Mouse (Mus musculus) frontal cortex, adult 2 months (tissue): ENCODE measurements around the gene Ugt1a1. TPM values are rescaled to one million over a fixed set of nuclear protein-coding genes. Genes with fewer than 3 reads are reported as not detected.

Experiments
- DNase-seq, 2 experiments: peaks; one replicate each; pipeline ENCODE4 v3.0.0; 2022; ENCODE audit warnings: low spot score in 1 of 2; ENCODE audit errors: extremely low spot score in 1 of 2
- polyA plus RNA-seq: library from polyadenylated mRNA; depleted of rRNA; stranded (reverse); fragments of >200 nt; gene quantifications from 2 replicates; pipeline ENCODE4 v1.2.3, GENCODE M21; 2012; rRNA removed

Gene Ugt1a1
- polyA plus RNA-seq, 1 experiment: 0.06 TPM

DNA sequence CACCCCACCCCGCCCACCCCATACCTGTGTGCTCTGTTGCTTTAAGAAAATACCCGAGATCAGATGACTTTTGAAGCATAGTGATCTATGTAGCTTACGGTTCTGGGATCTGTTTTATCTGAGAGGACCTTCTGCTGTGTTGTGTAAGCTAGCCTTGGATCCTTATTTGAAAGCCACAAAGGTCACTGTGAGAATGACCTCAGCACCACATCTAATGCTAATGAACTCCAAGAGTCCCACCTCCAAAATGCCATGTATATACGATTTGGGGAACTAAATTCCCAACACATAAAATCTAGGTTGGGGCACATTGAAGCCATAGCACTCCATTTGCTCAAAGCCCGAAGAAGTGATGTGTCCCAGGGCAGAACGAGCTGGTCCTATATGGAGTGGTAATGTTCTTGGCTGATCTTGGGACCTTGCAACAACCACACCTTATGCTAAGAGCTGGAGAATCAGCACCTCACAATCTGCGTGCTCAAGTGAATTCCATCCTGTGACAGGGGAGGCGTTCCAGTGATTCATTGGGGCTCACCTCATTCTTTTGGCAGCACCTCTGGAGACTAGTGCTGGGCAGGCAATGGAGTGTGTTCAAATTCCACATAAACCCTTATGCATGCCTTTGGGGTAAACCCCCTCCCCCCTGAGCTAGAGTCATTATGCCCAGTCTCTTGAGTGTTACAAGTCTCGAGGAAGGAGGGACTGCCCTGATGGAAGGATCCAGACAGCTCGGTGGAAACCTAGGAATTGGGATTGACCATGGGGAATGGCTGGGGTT is 45.3 kb downstream of the Ugt1a1 start:
- DNase-seq: no peak

DNA sequence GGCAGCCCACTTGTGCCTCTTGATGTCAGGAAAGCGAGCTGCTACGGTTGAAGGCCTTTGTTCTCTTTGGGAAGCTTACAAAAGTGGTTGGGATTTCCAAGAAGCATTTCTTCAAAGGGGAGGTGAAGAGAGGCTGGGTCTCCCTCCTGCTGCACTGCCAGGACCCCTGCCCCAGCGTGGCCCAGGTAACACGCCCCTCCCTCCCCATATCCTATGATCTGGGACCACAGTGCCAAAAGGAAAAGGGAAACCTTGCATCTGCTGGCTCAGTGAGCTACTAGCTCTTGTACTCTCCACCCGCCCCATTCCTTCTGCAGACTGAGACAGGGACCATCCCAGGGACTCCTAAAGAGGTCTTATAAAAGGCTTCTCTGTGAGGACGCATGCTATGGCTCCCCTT is 45.9 kb downstream of the Ugt1a1 start:
- no peak for DNase-seq

DNA sequence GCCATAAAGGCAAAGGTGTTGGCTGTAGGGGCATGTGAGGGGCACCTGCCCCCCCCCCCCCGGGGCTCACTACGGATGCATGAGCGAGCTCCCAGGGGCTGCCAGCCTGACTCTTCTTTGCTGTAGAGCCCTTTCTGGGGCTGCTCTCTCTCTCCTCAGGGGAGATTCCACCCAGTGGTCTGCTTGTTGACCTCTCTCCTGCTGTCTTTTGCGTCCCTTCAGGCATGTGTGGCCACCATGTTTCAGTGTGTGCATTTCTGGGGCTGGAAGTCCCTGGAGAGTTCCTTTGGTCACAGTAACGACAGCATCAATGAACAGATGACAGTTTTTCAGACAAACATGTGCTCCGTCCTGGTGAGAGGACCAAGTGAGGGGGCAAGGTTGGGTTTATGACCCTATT is 46.6 kb downstream of the Ugt1a1 start:
- DNase-seq: no peak

DNA sequence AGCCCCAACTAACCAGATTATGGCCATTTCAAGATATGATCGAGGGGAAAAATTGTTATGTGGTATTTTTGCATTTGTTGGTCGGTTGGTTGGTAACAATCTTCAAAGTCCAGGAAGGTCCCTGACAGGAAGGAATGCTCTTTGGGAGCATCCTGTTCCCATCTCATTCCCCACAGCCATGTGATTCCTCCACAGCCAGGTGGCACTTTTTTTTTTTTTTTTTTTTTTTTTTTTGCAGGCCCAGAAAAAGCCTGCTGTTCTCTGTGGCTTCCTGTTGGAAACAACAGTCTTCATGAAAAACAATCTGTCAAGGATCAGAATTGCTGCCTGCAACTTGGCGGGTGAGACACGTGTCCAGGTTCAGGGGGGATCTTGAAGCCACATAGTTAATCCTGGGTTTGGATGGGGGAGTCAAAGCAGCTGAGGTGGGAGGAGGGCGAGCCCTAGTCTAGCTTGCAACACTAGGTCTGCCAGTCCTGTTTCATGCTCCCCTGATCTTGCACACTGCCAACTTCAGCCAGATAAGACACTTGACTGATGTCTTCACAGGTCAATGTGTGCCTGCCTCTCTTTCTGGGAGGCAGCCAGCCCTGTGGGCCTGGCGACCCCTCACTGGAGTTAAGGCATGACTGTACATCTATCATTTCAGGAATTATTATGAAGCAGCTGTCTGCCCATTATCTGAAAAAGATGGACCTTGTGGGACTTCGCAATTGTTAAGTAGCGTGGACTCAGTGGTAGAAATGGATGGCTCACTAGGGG is 47.3 kb downstream of the Ugt1a1 start:
- DNase-seq: no peak

DNA sequence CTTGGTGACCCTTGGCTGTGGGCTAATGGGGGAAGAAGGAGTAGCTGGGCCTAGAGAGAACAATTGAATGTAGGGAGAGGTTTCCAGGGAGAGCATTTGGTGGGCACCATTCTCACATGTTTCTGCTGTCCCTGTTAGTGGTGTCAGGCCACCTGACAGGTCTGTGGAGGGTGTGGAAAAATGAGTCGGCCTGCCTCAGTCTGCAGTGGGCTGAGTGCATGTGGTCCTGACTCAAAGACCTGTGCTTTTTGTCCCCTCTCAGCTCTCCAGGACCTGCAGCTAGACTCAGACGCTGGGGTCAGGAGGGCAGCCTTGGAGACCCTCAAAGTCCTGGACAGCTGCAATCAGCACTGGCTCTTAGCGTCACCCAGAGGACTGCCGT is 47.9 kb downstream of the Ugt1a1 start:
- DNase-seq: no peak

DNA sequence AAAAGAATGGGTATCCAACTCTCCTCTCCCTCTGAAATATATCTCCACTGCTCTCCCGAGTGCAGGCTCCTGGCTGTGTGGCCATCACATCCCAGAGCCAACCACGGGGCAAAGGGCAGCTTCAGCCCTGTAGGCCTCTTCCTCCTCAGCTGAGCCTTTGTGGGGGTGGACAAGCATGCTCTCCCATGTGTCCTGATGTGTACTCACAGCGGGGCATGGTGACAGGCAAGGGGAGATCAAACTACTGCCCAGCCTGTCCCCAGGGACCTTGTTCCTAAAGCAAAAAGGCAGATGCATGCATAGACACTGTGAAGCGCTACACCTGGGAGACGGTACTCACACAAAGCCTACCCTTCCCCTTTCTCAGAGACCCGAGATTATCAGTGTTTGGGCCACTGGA is 48.4 kb downstream of the Ugt1a1 start:
- no peak for DNase-seq

DNA sequence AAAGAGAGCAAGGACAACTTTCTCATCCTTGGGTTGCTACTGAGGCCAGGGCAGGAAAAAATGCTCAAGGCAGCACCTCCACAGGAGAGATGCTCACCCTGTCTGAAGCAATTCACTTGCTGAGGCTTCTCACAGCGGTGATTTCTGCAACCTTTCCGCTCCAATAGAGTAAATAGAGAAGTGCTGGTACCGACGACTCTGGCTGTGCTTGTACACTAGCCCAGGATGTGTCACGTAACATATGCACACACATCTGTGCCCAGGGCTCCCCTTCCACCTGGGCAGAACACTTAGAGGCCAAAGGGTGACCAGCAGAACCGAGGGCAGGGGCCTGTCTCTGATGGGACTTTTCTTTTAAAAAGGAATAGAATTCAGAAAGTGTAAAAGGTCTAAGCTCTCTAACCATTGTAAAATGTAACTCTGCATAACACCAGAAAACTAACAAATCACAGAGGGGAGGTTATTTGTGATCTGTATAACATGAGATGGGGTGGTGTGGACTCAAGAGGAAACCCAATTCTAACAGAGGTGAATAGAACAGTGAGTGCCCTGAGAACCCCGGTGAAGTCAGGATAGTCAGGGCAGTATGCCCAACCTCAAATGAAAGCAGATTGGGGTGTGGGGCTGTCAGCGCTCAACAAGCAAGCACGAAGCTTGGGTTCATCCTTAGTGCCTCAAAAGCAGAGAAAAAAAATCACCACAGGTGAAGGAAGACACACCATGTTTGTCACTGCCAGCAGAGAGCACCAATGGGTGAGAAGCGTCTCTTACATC is 49.0 kb downstream of the Ugt1a1 start:
- no peak for DNase-seq

DNA sequence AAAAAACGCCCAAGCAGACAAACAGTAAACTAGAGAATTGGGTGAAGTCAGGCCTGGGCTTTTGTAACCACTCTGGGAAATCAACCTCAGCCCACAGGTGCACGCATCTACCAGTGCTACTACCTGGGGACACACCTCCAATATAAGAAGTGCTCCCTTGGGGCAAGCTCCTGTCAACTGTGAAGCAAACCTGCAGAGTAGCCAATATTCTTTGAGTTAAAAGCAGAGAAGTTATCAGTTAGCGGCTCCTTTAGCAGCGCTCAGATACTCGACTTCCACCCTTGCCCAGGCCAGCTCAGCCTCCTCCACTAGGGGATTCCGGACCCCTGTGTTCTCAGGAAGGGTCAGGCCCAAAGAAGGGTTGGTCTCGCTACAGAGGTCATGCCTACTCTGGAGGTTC is 49.9 kb downstream of the Ugt1a1 start:
- no peak for DNase-seq

DNA sequence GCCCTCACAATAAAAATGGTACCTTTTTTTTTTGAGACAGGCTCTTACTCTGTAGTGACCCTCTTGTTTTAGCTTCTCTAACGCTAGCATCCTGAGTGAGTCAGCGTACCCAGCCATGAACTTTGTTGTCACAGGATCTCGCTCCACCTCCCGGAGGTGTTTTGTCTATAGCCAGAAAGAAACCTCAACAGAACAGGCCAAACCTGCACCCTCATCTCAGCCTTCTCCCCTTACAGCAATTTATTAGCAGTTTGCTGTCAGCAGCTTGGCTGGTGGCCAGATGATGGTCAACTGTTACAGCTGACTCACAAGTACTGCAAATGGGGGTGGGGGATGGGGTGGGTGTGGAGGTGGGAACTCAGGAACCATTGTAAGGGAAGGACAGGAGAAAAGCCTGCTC is 50.5 kb downstream of the Ugt1a1 start:
- no peak for DNase-seq

DNA sequence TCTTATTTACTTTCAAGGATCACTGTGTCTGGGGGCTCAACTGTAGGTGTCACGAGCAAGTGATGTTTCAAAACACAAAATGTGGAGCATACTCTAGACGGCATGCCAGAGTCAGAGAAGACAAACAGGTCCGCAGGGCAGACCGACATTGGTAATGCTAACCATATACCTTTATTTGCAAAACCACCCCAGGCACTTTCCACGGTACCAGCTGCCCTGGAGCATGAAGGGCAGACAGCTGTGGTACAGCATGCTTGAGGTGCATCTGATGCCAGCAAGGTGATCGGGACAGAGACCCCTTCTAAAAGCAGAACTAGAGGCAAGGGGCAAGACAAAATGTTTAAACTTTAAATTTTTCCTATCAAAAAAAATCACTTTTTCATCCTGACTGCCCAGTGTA is 51.2 kb downstream of the Ugt1a1 start:
- no peak for DNase-seq

DNA sequence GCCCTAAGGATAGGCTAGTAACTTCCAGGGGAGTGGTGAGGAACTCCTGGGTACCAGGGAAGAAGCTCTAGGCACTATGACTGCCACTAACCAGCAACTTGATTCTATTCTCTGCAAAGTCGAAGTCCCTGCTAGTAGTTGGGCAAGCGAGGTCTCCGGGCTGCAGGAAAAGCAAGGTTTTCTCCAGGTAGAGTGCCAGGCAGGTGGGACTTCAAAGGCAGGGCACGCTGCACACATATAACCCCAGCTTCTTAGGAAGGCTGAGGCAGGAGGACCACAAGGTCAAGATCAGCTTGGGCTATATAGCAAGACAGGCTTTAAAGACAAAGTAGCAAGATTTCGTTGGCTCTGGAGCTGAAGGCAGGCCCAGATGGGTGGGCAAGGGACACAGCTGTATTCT is 52.0 kb downstream of the Ugt1a1 start:
- no peak for DNase-seq

DNA sequence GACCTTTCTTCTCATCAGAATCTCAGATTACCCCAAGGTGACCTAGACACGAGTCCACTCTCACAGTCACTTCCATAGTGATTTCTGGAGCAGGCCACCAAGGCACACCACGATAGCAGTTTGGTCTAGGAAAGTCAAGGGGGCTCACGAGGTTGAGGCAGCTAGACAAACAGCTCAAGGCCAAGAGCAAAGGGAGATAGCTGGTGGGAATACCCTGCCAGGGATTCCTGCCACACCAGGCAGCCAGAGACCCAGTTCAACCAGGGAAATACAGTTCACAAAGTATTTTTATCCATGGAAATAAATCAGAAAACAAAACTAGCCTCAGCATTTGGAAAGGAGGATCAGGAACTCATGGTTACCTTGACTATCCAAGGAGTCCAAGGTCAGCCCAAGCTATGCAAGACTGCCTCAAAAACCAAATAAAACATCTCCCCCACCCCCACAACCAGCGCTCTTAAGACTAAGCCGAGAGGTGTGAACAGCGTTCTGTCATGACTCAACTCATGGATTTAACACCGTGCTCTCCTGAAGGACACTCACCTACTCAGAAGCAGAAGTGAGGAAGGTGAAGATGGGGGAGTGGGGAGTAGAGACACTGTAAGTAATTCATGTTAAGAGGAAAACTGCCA is 52.6 kb downstream of the Ugt1a1 start:
- DNase-seq: no peak

DNA sequence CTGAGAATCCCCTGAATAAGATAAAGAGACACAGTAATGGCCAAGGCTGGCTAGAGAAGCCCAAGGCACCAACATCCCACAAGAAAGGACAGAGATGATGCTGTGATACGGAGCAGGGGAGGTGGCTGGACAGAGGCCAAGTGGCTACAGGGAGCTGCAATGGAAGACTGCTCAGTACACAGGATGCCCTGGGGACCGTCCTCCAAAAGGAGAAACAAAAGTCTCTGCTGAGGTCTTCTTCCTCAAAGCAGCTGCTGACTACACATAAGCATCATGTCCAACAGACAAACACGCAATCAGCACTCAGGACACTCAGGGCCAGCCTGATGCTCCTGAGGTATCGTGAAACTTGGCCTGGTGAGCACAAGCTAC is 53.1 kb downstream of the Ugt1a1 start:
- no peak for DNase-seq

DNA sequence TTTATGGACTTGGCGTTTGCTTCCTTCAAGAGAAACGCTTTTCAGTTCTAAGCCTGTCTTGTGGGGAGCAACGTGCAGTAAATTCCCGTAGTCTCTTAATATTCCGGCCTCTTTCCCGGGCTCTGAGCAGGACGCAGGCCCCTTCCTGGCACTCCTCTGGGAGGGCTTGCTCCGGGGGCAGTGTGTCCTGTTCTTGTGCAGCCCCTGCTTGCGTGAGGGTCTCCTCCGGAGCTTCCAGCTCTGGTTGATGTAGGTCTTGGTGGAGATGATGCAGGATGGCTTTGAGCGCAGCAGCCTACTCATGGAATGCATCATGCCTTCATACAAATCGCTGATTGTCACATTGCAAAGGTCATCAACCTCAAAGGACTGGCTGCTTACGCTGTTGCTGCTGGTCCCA is 54.4 kb downstream of the Ugt1a1 start:
- DNase-seq: no peak

DNA sequence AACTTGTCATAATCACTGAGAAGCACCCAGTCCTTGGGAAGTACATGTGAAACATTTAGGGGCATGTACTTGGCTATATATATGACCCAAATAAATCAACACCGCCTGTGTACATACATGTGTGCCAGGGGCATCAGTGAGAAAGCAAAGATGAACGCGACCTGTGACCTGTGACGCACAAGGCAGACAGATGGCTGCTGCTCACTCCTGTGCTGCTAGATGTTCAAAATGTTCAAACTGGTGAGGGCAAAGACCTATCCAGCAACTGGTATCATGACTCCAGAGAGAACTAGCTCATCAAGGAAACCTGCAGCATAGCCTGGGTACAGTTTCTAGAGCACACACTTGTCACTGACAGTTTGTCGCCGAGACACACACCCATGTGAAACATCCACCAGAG is 55.7 kb downstream of the Ugt1a1 start:
- no peak for DNase-seq

DNA sequence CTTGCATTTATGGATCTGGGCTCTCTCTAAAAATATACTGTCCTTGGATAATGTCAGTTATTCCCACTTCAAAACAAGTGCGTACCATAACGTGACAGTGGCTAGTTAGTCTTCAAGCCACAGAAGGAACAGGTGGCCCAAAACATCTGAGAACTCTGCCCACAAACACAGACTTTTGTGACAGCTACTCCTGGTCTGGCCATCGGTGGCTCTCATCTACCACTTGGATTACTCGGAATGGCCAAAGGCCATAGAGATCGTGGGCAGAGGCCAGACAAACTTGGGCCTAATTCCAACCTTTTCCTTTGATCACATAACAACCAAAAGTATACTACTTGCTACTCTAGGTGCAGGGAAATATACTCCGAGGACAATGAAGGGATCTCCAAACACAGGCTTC is 56.3 kb downstream of the Ugt1a1 start:
- DNase-seq: no peak

Other genes starting within 250 kb of the Ugt1a1 start
- gene Usp40, start 203.4 kb upstream of the Ugt1a1 start, polyA plus RNA-seq: 17.9 and 19.4 TPM in 2 replicates
- gene Ugt1a10, start 156.6 kb upstream of the Ugt1a1 start, polyA plus RNA-seq: not detected in 2 replicates
- not detected in 2 replicates for gene Ugt1a9, start 141.2 kb upstream of the Ugt1a1 start, polyA plus RNA-seq
- 0.04 TPM in 1 of 2 replicates, not detected in the other for gene Ugt1a8, start 124.1 kb upstream of the Ugt1a1 start, polyA plus RNA-seq
- 0.61 and 1.2 TPM in 2 replicates for gene Ugt1a7c, start 116.9 kb upstream of the Ugt1a1 start, polyA plus RNA-seq
- 0.06 and 0.08 TPM in 2 replicates for gene Ugt1a6b, start 108.7 kb upstream of the Ugt1a1 start, polyA plus RNA-seq
- gene Ugt1a6a, start 77.2 kb upstream of the Ugt1a1 start, polyA plus RNA-seq: 2.2 and 2.3 TPM in 2 replicates
- gene Ugt1a5, start 45.9 kb upstream of the Ugt1a1 start, polyA plus RNA-seq: not detected in 2 replicates
- gene Ugt1a2, start 11.4 kb upstream of the Ugt1a1 start, polyA plus RNA-seq: not detected in 2 replicates
- gene Dnajb3, start 6.2 kb upstream of the Ugt1a1 start, polyA plus RNA-seq: 1.9 and 2.6 TPM in 2 replicates
- gene Mroh2a, start 15.0 kb downstream of the Ugt1a1 start, polyA plus RNA-seq: 0.02 and 0.19 TPM in 2 replicates
- 56.1 and 61.2 TPM in 2 replicates for gene Hjurp, start 65.7 kb downstream of the Ugt1a1 start, polyA plus RNA-seq
- 0.02 TPM in 2 replicates for gene Trpm8, start 65.7 kb downstream of the Ugt1a1 start, polyA plus RNA-seq
- gene Spp2, start 195.0 kb downstream of the Ugt1a1 start, polyA plus RNA-seq: 1.4 TPM in 2 replicates